Mouse (Mus musculus) ES-Bruce4 (cell line): ENCODE data around the gene Paqr3.

Source experiments
- CTCF ChIP-seq: IDR thresholded peaks from one replicate; pipeline ENCODE4 v1.8.1; 2011; ENCODE audit warnings: low read depth, low read length
- POLR2A ChIP-seq: IDR thresholded peaks from one replicate; pipeline ENCODE4 v1.8.1; 2011; ENCODE audit warnings: low read length; ENCODE audit not compliant: insufficient read depth

- TF ChIP-seq CTCF = no peak
- TF ChIP-seq POLR2A = no peak
Observed at GRCm38 (mm10) chr5:97085071-97085470, 26.3 kb downstream of the Paqr3 start.
